Mouse (Mus musculus) liver, adult 2 months (tissue): ENCODE results near the gene Notch3.

Source experiments
- CTCF ChIP-seq: fragments of 200-500 bp; IDR thresholded peaks from 2 replicates; pipeline ENCODE4 v1.5.1; 2011; ENCODE audit warnings: low read depth, low read length, control low read depth
- POLR2A ChIP-seq: fragments of 200-500 bp; IDR thresholded peaks from 2 replicates; pipeline ENCODE4 v1.6.1; 2011; ENCODE audit warnings: low read length, control low read depth; ENCODE audit not compliant: insufficient read depth; ENCODE audit errors: extremely low read depth

DNA sequence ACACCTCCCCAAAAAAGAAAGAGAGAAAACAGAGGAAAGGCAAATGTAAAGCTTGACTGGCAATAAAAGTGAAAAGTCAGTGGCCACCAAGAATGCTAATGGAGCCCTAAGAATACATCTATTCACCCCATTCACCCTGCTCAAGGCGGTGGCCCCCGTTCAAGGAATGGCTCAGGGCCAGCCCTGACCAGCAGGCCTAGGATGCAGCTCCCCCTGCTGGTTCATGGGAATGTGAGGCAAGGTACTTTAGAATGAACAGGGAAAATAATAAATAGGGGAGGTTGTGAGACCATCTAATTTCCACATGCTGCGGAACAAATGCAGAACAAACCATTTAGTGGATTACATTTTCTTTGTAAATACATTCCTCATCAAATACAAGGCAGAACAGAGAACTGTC, 43.1 kb upstream of the Notch3 start:
- TF ChIP-seq CTCF (peak; percentile 83), POLR2A (no peak)
